Mouse (Mus musculus) ZHBTc4 (cell line): ENCODE data around the gene 2300002M23Rik.

Experiments used
- DNase-seq: peaks from one replicate; pipeline ENCODE4 v3.0.0-alpha.2; 2011; ENCODE audit warnings: low read depth, low spot score

Gene 2300002M23Rik

DNA sequence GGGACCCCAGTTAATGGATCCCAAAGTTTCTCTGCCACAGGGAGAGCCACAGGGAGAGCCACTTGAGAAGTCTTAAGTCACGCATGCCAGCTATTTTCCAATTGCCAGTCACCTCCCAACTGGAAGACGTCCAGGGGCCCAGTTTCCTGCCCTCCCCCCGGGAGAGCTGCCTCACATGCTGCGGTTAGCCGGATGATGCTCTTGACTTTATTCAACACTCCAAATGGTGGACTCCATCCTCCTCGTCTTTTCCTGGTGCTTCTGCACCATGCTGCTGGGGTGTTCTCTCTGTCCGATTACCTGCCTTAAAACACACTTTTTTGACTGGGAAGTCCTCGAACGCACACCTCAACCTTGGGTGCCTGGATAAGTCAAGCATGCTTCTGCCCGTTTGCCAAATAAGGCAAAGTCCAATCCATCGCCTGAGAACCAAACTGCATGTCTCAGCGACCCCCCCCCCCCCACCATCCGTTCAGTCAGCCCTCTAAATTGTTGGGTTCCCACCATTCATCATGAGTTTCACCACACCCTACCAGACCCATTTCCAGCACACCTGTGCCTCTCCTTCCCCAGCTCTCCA lies 11.0 kb upstream of the 2300002M23Rik start:
- no peak for DNase-seq

DNA sequence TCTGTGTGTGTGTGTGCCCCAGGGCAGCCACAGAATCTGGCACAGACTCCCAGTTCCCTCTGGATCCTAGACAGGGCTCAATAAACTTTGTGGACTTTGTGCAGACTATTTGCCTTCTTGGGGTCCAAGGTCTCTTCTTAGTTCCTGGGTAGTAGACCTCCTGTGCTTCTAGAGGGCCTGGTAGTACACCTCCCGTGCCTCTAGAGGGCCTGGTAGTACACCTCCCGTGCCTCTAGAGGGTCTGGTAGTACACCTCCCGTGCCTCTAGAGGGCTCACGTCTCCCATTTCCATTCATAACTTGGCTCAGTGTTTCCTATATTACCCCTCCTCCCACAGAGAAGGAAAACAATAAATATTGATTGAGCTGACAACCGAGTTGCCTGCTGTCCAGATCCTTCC lies 10.4 kb upstream of the 2300002M23Rik start:
- peak; percentile 85 for DNase-seq

GRCm38 (mm10) chr17:35557351-35557750 lies 9.9 kb upstream of the 2300002M23Rik start:
- no peak for DNase-seq

- DNase-seq, result no peak
These were observed 9.0 kb upstream of the 2300002M23Rik start for GRCm38 (mm10) chr17:35558216-35558615.

GRCm38 (mm10) chr17:35567767-35568166 lies 517 bp downstream of the 2300002M23Rik start:
- DNase-seq, result no peak

GRCm38 (mm10) chr17:35569091-35569944 lies 2.1 kb downstream of the 2300002M23Rik start:
- no peak for DNase-seq

DNA sequence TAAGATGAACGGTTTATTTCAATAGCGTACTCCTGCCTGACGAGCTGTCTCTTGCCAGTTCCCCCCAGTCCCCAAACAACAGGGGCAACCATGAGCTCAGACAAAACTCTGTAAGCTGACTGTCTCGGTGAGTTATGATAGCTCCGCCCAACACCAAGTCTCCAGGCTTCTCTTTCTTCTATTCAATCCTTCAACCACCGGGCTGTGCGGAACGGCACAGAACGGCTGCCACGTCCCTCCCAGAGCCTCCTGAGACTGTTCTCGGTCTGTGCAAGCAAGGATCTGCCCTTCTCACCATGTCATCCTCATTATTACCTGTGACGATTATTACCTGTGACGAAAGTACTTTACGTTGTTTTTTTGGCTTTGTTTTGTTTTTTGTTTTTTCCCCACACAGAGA lies 3.6 kb downstream of the 2300002M23Rik start:
- DNase-seq, result no peak

- peak; percentile 74 for DNase-seq
These were observed 4.2 kb downstream of the 2300002M23Rik start for GRCm38 (mm10) chr17:35571477-35571876.

- peak; percentile 95 for DNase-seq
These were observed 11.0 kb downstream of the 2300002M23Rik start for GRCm38 (mm10) chr17:35578211-35578610.

DNA sequence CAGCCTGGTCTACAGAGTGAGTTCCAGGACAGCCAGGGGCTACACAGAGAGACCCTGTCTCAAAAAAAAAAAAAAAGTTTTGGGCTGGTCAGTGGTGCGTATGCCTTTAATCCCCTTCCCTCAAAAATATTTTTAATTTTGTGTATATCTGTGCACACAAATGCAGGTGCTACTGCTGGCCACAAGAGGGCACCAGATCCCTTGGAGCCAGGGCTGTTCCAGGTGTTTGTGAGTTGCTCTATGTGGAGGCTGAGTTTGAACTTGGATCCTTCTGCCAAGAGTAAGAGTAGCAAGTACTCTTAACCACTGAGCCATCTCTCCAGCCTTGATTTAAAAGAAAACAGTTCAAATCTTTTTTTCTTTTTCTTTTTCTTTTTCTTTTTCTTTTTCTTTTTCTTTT lies 15.7 kb downstream of the 2300002M23Rik start:
- DNase-seq, result peak; percentile 64

DNA sequence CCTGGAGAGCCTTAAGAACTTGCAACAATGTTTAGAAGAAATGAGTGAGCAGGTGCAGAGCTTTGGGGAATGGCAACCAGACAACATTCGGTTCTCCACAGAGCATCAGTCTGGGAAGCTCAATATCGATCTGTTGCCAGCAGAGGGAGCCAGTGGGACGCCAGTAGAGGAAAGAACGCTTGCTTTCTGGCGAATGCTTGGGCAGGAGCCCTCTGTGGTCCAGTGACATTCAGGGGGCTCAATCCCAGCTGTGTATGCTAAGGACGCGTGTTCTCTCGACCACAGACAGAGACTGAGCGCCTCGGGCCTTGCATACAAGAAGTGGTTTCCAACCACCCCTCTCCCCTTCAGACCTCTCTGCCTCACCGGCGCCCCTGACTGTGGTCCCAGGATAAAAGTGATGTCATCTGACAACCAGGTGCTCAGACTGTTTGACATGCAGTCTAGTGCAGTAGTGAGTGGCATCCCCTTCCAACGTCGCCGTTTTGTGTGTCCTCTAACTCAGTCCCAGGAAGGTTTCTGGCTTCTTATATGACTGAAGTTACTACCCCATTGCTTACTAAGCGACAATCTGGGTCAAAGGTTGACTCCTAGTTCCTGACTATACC lies 17.2 kb downstream of the 2300002M23Rik start:
- peak; percentile 90 for DNase-seq

- peak; percentile 56 for DNase-seq
These were observed 20.0 kb downstream of the 2300002M23Rik start for GRCm38 (mm10) chr17:35587291-35587690.

GRCm38 (mm10) chr17:35588387-35588786 lies 21.1 kb downstream of the 2300002M23Rik start:
- DNase-seq, result no peak

- peak; percentile 93 for DNase-seq
These were observed 23.4 kb downstream of the 2300002M23Rik start for GRCm38 (mm10) chr17:35590410-35591218.

DNA sequence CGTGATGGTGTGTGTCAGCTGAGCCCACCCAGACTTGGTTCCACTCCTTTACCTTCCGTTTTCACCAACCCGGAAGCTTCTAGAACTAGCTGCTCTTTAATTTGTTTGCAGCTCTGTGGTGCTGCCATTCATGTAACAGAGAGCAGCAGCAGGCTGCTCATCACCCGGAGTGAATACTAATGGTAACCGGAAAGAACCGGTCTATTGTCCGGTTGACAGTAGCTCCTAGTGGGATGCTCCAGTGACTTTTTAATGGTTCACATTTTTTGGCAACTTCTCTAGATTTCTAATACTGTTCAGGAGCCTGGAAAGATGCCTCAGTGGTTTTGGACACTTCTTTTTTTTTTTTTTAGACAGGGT lies 23.9 kb downstream of the 2300002M23Rik start:
- DNase-seq, result peak; percentile 59

DNA sequence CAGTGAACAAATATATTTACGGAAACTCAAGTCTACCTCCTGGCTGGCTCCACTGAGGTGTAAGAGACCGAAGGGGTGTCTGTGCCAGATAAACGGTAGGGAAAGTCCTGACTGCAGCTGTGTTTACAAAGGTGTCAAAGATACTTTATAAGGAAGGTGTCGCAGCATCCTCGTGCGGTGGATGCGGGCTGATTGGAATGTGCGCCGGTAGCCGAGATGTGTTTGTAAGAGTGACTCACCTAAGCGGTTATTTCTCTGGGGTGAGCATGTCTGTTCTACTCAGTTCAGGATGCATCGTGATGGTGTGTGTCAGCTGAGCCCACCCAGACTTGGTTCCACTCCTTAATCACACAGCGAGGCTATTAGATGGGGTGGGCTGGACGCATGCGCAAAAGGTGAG lies 24.5 kb downstream of the 2300002M23Rik start:
- DNase-seq, result no peak

GRCm38 (mm10) chr17:35592131-35592530 lies 24.9 kb downstream of the 2300002M23Rik start:
- DNase-seq, result peak; percentile 51

GRCm38 (mm10) chr17:35593786-35594185 lies 26.5 kb downstream of the 2300002M23Rik start:
- peak; percentile 90 for DNase-seq

DNA sequence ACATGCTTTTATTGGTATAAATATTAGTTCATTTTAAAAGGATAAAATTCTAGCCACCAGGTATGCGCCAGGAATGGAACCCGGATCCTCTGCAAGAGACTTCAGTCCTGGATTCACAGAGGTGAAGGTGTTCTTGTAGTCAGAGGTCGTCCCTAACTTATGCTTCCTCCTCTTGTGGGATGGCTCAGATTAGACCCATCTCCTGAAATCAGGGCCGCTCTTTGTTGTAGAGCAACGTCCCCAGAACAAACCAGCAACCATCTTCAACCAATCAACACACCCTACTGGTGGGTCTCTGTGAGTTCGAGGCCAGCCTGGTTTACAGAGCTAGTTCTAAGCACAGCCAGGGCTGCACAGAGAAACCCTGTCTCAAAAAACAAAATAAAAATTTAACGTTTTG lies 27.2 kb downstream of the 2300002M23Rik start:
- peak; percentile 66 for DNase-seq

- DNase-seq, result no peak
These were observed 30.1 kb downstream of the 2300002M23Rik start for GRCm38 (mm10) chr17:35597399-35597798.

- DNase-seq, result no peak
These were observed 34.0 kb downstream of the 2300002M23Rik start, which contains the start of gene Sfta2 for GRCm38 (mm10) chr17:35601249-35601648. TSS of gene Sfta2 (plus strand) at chr17:35601549.
